Mouse (Mus musculus) forebrain, embryonic 12.5 days (tissue): ENCODE data around the gene Gm21680. TPM values are rescaled to one million over a fixed set of nuclear protein-coding genes. Genes with fewer than 3 reads are reported as not detected.
"Not testable (repeated sequence)": the region's sequence is repeated elsewhere in the genome, so short reads cannot be mapped to it uniquely, and the experiment has no call there.

Experiments
- ATAC-seq: fragments of 200-750 bp; cut with Nextera tagmentation; 2 replicates; pipeline ENCODE4 v1.8.0; 2017; ENCODE audit warnings: moderate TSS enrichment; ENCODE audit not compliant: low FRiP score
- H3K27ac ChIP-seq: fragments of 300-500 bp; sonication (generic); 2 replicates; pipeline ENCODE4 v1.5.1; 2016; ENCODE audit warnings: mild to moderate bottlenecking
- H3K27me3 ChIP-seq: fragments of 300-500 bp; sonication (generic); 2 replicates; pipeline ENCODE4 v1.6.1; 2016; ENCODE audit warnings: mild to moderate bottlenecking
- H3K36me3 ChIP-seq: fragments of 300-500 bp; sonication (generic); replicated peaks from 2 replicates; pipeline ENCODE4 v1.6.1; 2016; ENCODE audit warnings: mild to moderate bottlenecking
- H3K4me1 ChIP-seq: fragments of 300-500 bp; sonication (generic); 2 replicates; pipeline ENCODE4 v1.6.1; 2016
- H3K4me2 ChIP-seq: fragments of 300-500 bp; sonication (generic); 2 replicates; pipeline ENCODE4 v1.6.1; 2016; ENCODE audit warnings: mild to moderate bottlenecking, moderate library complexity
- H3K4me3 ChIP-seq: fragments of 300-500 bp; sonication (generic); replicated peaks from 2 replicates; pipeline ENCODE4 v1.5.1; 2016; ENCODE audit warnings: mild to moderate bottlenecking
- H3K9ac ChIP-seq: fragments of 300-500 bp; sonication (generic); 2 replicates; pipeline ENCODE4 v1.6.1; 2016; ENCODE audit warnings: mild to moderate bottlenecking
- H3K9me3 ChIP-seq: fragments of 300-500 bp; sonication (generic); 2 replicates; pipeline ENCODE4 v1.6.1; 2016
- WGBS: fragments of 180-500 bp; shearing (Covaris S2); methylation state at CpG from one replicate; pipeline ENCODE4 v1.1.7; 2016; 5-methylcytosine and 5-hydroxymethylcytosine counted together
- polyA plus RNA-seq: library from polyadenylated mRNA; unstranded; fragments of >200 nt; fragmentation: Nextera tagmentation; extraction: Ambion mirVana; gene quantifications from 2 replicates; pipeline ENCODE4 v1.2.1, GENCODE M21; 2016

The Gm21680 gene
- polyA plus RNA-seq = 0.06 TPM in 1 of 2 replicates, not detected in the other

DNA sequence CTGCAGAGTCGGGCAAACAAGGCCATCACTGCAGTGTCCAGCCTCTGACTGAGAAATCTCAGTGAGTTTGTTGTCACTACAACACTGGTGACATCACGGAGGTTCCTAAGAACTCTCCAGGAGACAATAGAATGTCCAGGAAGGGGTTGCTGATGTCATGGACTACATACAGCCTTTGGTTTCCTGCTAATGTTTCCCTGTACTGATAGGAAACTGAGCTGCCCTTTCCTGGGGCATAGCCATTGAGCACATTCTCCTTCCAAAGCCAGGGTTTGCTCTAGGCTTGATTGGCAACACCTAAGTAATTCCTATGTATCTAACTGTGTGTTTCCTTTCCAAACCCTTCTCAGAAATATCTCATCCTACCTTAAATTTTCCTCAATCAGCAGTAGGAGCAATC lies at the start of gene Gm21680:
Gene Gm21680, minus strand, starts transcription at position 101 of the 400 bp plus-strand sequence.
- not testable (repeated sequence) for H3K27ac ChIP-seq, H3K4me2 ChIP-seq, H3K27me3 ChIP-seq, H3K9me3 ChIP-seq, H3K4me3 ChIP-seq, H3K9ac ChIP-seq, H3K4me1 ChIP-seq, ATAC-seq, H3K36me3 ChIP-seq
- WGBS = no CpG with 5 or more reads among the region's 2 CpGs

DNA sequence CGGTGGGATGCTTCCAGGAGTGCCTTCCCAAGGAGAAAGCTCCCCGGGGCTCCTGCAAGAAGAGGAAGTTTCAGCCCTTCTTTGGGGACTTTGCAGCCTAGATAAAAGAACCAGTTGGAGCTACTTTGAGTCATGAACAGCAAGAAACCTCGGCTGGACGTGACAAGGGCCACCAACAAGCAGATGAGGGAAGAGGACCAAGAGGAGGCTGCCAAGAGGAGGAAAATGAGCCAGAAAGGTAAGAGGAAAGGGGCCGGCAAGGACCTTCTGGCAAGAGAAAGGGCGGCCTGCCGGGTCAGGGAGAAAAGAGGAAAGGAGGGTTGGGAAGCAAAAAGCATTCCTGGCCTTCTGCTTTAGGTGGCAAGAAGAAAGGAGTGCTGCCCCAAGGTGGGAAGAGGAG lies 35.2 kb upstream of the Gm21680 start:
- H3K27ac ChIP-seq, H3K9ac ChIP-seq, H3K36me3 ChIP-seq, H3K9me3 ChIP-seq, H3K4me1 ChIP-seq, H3K4me3 ChIP-seq: not testable (repeated sequence)
- Histone ChIP-seq H3K27me3 (peaks cover 10% of the 10 kb centered on the region), H3K4me2 (peak overlapping the region; percentile 55)
- 0 out of 2 replicates have a peak, but pooled peaks have one; percentile 11 for ATAC-seq
- 68% methylated on average over 7 of the region's 7 CpGs for WGBS

DNA sequence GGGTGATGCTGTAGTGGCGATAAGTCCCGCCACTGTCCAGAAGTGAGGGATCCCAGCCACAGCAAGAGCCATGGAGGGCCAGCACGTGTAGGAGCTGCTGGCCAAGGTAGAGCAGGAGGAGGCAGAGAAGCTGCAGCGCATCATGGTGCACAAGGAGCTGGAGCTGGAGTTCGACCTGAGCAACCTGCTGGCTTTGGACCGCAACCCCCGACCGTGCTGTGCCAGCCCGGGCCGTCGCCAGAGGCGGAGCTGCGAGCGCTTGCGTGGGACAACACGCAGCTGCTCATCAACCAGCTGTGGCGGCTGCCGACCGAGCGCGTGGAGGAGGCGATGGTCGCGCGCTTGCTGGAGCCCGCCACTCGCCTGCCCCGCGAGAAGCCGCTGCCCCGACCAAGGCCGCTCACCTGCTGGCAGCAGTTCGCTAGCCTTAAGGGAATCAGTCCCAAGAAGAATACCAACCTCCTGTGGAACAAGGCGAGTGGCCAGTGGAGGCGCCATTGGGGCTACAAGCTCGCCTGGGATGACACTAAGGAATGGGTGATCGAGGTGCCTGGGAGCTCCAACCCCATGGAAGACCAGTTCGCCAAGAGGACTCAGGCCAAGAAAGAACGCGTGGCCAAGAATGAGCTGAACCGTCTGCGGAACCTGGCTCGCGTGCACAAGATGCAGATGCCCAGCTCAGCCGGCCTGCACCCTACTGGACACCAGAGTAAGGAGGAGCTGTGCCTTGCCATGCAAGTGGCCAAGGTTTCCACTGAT lies 34.7 kb upstream of the Gm21680 start:
- not testable (repeated sequence) for H3K9me3 ChIP-seq, H3K36me3 ChIP-seq, H3K4me1 ChIP-seq, H3K27ac ChIP-seq
- Histone ChIP-seq H3K4me2 (peak overlapping the region; percentile 55), H3K4me3 (peak overlapping the region; percentile 33), H3K9ac (peak overlapping the region; percentile 4), H3K27me3 (peaks cover 10% of the 10 kb centered on the region)
- 15% methylated on average over 45 of the region's 45 CpGs for WGBS
- ATAC-seq = peak; percentile 88

DNA sequence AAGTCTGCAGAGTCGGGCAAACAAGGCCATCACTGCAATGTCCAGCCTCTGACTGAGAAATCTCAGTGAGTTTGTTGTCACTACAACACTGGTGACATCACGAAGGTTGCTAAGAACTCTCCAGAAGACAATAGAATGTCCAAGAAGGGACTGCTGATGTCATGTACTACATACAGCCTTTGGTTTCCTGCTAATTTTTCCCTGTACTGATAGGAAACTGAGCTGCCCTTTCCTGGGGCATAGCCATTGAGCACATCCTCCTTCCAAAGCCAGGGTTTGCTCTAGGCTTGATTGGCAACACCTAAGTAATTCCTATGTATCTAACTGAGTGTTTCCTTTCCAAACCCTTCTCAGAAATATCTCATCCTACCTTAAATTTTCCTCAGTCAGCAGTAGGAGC lies 32.2 kb upstream of the Gm21680 start, which contains the start of gene Gm1979:
Gene Gm1979, minus strand, starts transcription at position 101 of the 400 bp plus-strand sequence.
- 95% methylated on average over 1 of the region's 2 CpGs for WGBS
- not testable (repeated sequence) for H3K4me3 ChIP-seq, H3K4me1 ChIP-seq, ATAC-seq, H3K36me3 ChIP-seq, H3K9me3 ChIP-seq, H3K4me2 ChIP-seq, H3K9ac ChIP-seq, H3K27ac ChIP-seq
- H3K27me3 ChIP-seq = peaks cover 10% of the 10 kb centered on the region

DNA sequence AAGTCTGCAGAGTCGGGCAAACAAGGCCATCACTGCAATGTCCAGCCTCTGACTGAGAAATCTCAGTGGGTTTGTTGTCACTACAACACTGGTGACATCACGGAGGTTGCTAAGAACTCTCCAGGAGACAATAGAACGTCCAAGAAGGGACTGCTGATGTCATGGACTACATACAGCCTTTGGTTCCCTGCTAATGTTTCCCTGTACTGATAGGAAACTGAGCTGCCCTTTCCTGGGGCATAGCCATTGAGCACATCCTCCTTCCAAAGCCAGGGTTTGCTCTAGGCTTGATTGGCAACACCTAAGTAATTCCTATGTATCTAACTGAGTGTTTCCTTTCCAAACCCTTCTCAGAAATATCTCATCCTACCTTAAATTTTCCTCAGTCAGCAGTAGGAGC lies 16.1 kb upstream of the Gm21680 start, which contains the start of gene Gm21698:
Gene Gm21698, minus strand, starts transcription at position 101 of the 400 bp plus-strand sequence.
- H3K27me3 ChIP-seq, ATAC-seq: not testable (repeated sequence)
- WGBS = no CpG with 5 or more reads among the region's 3 CpGs

DNA sequence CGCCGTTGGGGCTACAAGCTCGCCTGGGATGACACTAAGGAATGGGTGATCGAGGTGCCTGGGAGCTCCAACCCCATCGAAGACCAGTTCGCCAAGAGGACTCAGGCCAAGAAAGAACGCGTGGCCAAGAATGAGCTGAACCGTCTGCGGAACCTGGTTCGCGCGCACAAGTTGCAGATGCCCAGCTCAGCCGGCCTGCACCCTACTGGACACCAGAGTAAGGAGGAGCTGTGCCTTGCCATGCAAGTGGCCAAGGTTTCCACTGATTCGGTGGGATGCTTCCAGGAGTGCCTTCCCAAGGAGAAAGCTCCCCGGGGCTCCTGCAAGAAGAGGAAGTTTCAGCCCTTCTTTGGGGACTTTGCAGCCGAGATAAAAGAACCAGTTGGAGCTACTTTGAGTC lies 15.4 kb downstream of the Gm21680 start:
- not testable (repeated sequence) for H3K27ac ChIP-seq, H3K9ac ChIP-seq, H3K4me1 ChIP-seq, H3K36me3 ChIP-seq, ATAC-seq, H3K9me3 ChIP-seq, H3K27me3 ChIP-seq
- 71% methylated on average over 17 of the region's 17 CpGs for WGBS
- peak overlapping the region; percentile 42 for H3K4me2 ChIP-seq
- peak overlapping the region; percentile 21 for H3K4me3 ChIP-seq

More for the DNA sequence above, 16.1 kb upstream of the Gm21680 start, which contains the start of gene Gm21698:
- not testable (repeated sequence) for H3K9me3 ChIP-seq, H3K9ac ChIP-seq, H3K4me2 ChIP-seq, H3K27ac ChIP-seq, H3K36me3 ChIP-seq, H3K4me3 ChIP-seq, H3K4me1 ChIP-seq

DNA sequence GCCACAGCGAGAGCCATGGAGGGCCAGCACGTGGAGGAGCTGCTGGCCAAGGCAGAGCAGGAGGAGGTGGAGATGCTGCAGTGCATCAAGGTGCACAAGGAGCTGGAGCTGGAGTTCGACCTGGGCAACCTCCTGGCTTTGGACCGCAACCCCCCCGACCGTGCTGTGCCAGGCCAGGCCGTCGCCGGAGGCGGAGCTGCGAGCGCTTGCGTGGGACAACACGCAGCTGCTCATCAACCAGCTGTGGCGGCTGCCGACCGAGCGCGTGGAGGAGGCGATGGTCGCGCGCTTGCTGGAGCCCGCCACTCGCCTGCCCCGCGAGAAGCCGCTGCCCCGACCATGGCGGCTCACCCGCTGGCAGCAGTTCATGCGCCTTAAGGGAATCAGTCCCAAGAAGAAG lies 15.9 kb downstream of the Gm21680 start:
- H3K4me2 ChIP-seq = peak overlapping the region; percentile 42
- not testable (repeated sequence) for H3K27me3 ChIP-seq, H3K4me1 ChIP-seq, H3K9ac ChIP-seq, H3K9me3 ChIP-seq, H3K36me3 ChIP-seq, H3K27ac ChIP-seq
- peak overlapping the region; percentile 21 for H3K4me3 ChIP-seq
- WGBS = 38% methylated on average over 32 of the region's 32 CpGs
- peak; percentile 64; the same call in 1 of the 2 replicates for ATAC-seq

DNA sequence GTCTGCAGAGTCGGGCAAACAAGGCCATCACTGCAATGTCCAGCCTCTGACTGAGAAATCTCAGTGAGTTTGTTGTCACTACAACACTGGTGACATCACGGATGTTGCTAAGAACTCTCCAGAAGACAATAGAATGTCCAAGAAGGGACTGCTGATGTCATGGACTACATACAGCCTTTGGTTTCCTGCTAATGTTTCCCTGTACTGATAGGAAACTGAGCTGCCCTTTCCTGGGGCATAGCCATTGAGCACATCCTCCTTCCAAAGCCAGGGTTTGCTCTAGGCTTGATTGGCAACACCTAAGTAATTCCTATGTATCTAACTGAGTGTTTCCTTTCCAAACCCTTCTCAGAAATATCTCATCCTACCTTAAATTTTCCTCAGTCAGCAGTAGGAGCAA lies 18.1 kb downstream of the Gm21680 start, which contains the start of gene Gm21671:
Gene Gm21671, minus strand, starts transcription at position 101 of the 400 bp plus-strand sequence.
- H3K27me3 ChIP-seq, H3K4me3 ChIP-seq, ATAC-seq, H3K9me3 ChIP-seq, H3K27ac ChIP-seq, H3K36me3 ChIP-seq, H3K4me1 ChIP-seq, H3K4me2 ChIP-seq, H3K9ac ChIP-seq: not testable (repeated sequence)
- WGBS = 75% methylated on average over 2 of the region's 2 CpGs

DNA sequence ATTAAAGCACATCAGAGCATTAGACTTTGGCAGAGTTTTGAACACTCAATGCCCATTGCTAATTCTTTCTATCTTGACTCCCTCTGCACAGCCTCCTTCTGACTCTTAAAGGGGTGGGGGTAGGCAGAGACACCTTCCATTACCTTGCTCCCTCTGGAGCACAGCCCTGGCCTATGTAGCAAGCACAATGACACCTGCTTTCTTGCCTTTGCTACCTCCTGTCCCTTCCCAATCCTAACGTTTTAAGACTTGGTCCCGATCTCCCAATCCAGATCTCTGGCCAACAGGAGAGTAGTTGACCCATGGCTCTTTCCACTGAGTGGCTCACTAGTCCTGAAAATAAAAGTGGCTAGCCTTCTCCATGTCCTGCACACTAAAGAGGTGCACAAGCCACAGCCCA lies 27.1 kb downstream of the Gm21680 start:
- not testable (repeated sequence) for H3K9ac ChIP-seq, H3K4me1 ChIP-seq, H3K4me2 ChIP-seq, H3K36me3 ChIP-seq, H3K9me3 ChIP-seq, H3K27me3 ChIP-seq, ATAC-seq, H3K4me3 ChIP-seq, H3K27ac ChIP-seq
- 88% methylated on average over 2 of the region's 2 CpGs for WGBS

DNA sequence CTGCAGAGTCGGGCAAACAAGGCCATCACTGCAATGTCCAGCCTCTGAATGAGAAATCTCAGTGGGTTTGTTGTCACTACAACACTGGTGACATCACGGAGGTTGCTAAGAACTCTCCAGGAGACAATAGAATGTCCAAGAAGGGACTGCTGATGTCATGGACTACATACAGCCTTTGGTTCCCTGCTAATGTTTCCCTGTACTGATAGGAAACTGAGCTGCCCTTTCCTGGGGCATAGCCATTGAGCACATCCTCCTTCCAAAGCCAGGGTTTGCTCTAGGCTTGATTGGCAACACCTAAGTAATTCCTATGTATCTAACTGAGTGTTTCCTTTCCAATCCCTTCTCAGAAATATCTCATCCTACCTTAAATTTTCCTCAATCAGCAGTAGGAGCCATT lies 30.2 kb downstream of the Gm21680 start, which contains the start of gene Gm21663:
Gene Gm21663, minus strand, starts transcription at position 101 of the 400 bp plus-strand sequence.
- 52% methylated on average over 2 of the region's 2 CpGs for WGBS
- ATAC-seq = not testable (repeated sequence)

More for the DNA sequence above, 30.2 kb downstream of the Gm21680 start, which contains the start of gene Gm21663:
- not testable (repeated sequence) for H3K27ac ChIP-seq, H3K4me3 ChIP-seq, H3K4me1 ChIP-seq, H3K36me3 ChIP-seq, H3K27me3 ChIP-seq, H3K9ac ChIP-seq, H3K4me2 ChIP-seq, H3K9me3 ChIP-seq
